Mouse (Mus musculus): ENCODE data around the gene Nhsl2.

Nhsl2 gene

GRCm38 (mm10) chrX:101986657-101987367 is 137.6 kb downstream of the Nhsl2 start:
- DNase-seq, result no peak

GRCm38 (mm10) chrX:101993841-101994571 is 144.8 kb downstream of the Nhsl2 start:
- peak; percentile 18 to 39 for DNase-seq

GRCm38 (mm10) chrX:101996726-101997125 is 147.5 kb downstream of the Nhsl2 start:
- DNase-seq, result no peak

GRCm38 (mm10) chrX:102003632-102004315 is 154.6 kb downstream of the Nhsl2 start:
- DNase-seq, result no peak

GRCm38 (mm10) chrX:102004370-102004769 is 155.2 kb downstream of the Nhsl2 start:
- no peak for DNase-seq

GRCm38 (mm10) chrX:102005141-102005641 is 156.0 kb downstream of the Nhsl2 start:
- peak in 1 of 2 experiments; percentile 25 for DNase-seq

GRCm38 (mm10) chrX:102007935-102008334 is 158.8 kb downstream of the Nhsl2 start:
- DNase-seq, result no peak

- peak; percentile 28 to 34 for DNase-seq
Observed at GRCm38 (mm10) chrX:102017213-102017923, 168.2 kb downstream of the Nhsl2 start.

- no peak for DNase-seq
Observed at GRCm38 (mm10) chrX:102018890-102019289, 169.7 kb downstream of the Nhsl2 start.

- DNase-seq, result no peak
Observed at GRCm38 (mm10) chrX:102019471-102020240, 170.5 kb downstream of the Nhsl2 start.

GRCm38 (mm10) chrX:102024976-102025375 is 175.8 kb downstream of the Nhsl2 start:
- DNase-seq, result no peak

- peak; percentile 71 to 72 for DNase-seq
Observed at GRCm38 (mm10) chrX:102031851-102032250, 182.7 kb downstream of the Nhsl2 start.

GRCm38 (mm10) chrX:102032431-102032830 is 183.2 kb downstream of the Nhsl2 start:
- no peak for DNase-seq

- no peak for DNase-seq
Observed at GRCm38 (mm10) chrX:102033566-102033965, 184.4 kb downstream of the Nhsl2 start.

- no peak for DNase-seq
Observed at GRCm38 (mm10) chrX:102035671-102036070, 186.5 kb downstream of the Nhsl2 start.

- peak; percentile 19 to 33 for DNase-seq
Observed at GRCm38 (mm10) chrX:102036866-102037361, 187.7 kb downstream of the Nhsl2 start.

- peak; percentile 33 to 35 for DNase-seq
Observed at GRCm38 (mm10) chrX:102037506-102037905, 188.3 kb downstream of the Nhsl2 start.

GRCm38 (mm10) chrX:102041562-102041961 is 192.4 kb downstream of the Nhsl2 start:
- DNase-seq, result no peak

- no peak for DNase-seq
Observed at GRCm38 (mm10) chrX:102042386-102042785, 193.2 kb downstream of the Nhsl2 start.

GRCm38 (mm10) chrX:102050552-102050951 is 201.4 kb downstream of the Nhsl2 start:
- DNase-seq, result no peak

GRCm38 (mm10) chrX:102051225-102051624 is 202.0 kb downstream of the Nhsl2 start:
- no peak for DNase-seq

- DNase-seq, result no peak
Observed at GRCm38 (mm10) chrX:102053371-102053770, 204.2 kb downstream of the Nhsl2 start.

All from lung, adult 18-20 months (tissue).